Mouse (Mus musculus) brain, embryonic 14.5 days (tissue): ENCODE measurements at regions not wholly inside any gene's neighbourhood (a gene's known extent, or its start where the extent isn't known, plus 50 kb on each side); places are given as distances from the start of the nearest gene placed in this dataset.
A peak's percentile ranks its signal among the peaks of the same experiment; 100 is the strongest.

Experiments used
- DNase-seq: peaks from one replicate; pipeline ENCODE4 v3.0.0-alpha.2; 2011; ENCODE audit warnings: low read depth
- CTCF ChIP-seq: fragments of 200-500 bp; IDR thresholded peaks from 2 replicates; pipeline ENCODE4 v1.5.1; 2012; ENCODE audit warnings: inconsistent platforms, mild to moderate bottlenecking, moderate library complexity, borderline replicate concordance; ENCODE audit not compliant: insufficient read depth, insufficient read length; ENCODE audit errors: extremely low read depth
- POLR2A ChIP-seq: fragments of 200-500 bp; IDR thresholded peaks from 2 replicates; pipeline ENCODE4 v1.6.1; 2012; ENCODE audit warnings: mild to moderate bottlenecking, inconsistent platforms, borderline replicate concordance; ENCODE audit not compliant: poor library complexity, insufficient read depth, insufficient read length, severe bottlenecking; ENCODE audit errors: extremely low read depth

GRCm38 (mm10) chr14:55343914-55344313 is 122.1 kb downstream of the Dhrs2 start:
- TF ChIP-seq POLR2A (no peak), CTCF (no peak)
- no peak for DNase-seq

GRCm38 (mm10) chr14:55345091-55345490 is 123.3 kb downstream of the Dhrs2 start:
- no peak for DNase-seq
- TF ChIP-seq POLR2A (no peak), CTCF (no peak)

- TF ChIP-seq POLR2A = no peak
- no peak for TF ChIP-seq CTCF
Observed at GRCm38 (mm10) chr14:55348098-55348497, 126.3 kb downstream of the Dhrs2 start.

GRCm38 (mm10) chr14:55357258-55357657 is 121.3 kb upstream of the Dhrs4 start:
- no peak for TF ChIP-seq POLR2A
- no peak for TF ChIP-seq CTCF
- DNase-seq = no peak

More at GRCm38 (mm10) chr14:55348098-55348497, 126.3 kb downstream of the Dhrs2 start:
- peak; percentile 52 for DNase-seq

GRCm38 (mm10) chr14:55358429-55358828 is 120.1 kb upstream of the Dhrs4 start:
- DNase-seq = no peak
- TF ChIP-seq CTCF (no peak), POLR2A (no peak)

- TF ChIP-seq POLR2A = no peak
- no peak for TF ChIP-seq CTCF
- DNase-seq = peak; percentile 9
Observed at GRCm38 (mm10) chr14:55362316-55362715, 116.2 kb upstream of the Dhrs4 start.

- TF ChIP-seq POLR2A (no peak), CTCF (no peak)
- peak; percentile 26 for DNase-seq
Observed at GRCm38 (mm10) chr14:55362757-55363156, 115.8 kb upstream of the Dhrs4 start.

GRCm38 (mm10) chr14:55370384-55370783 is 108.2 kb upstream of the Dhrs4 start:
- DNase-seq = no peak
- TF ChIP-seq CTCF (no peak), POLR2A (no peak)

GRCm38 (mm10) chr14:55372960-55373359 is 105.6 kb upstream of the Dhrs4 start:
- TF ChIP-seq POLR2A (no peak), CTCF (no peak)
- DNase-seq = no peak

- no peak for TF ChIP-seq CTCF
- DNase-seq = peak; percentile 52
Observed at GRCm38 (mm10) chr14:55386773-55387172, 91.8 kb upstream of the Dhrs4 start.

GRCm38 (mm10) chr14:55387378-55387777 is 91.2 kb upstream of the Dhrs4 start:
- peak; percentile 21 for DNase-seq

GRCm38 (mm10) chr14:55392390-55392789 is 86.2 kb upstream of the Dhrs4 start:
- TF ChIP-seq CTCF (no peak), POLR2A (no peak)

More at GRCm38 (mm10) chr14:55387378-55387777, 91.2 kb upstream of the Dhrs4 start:
- TF ChIP-seq POLR2A (no peak), CTCF (no peak)

GRCm38 (mm10) chr14:55406146-55406545 is 72.4 kb upstream of the Dhrs4 start:
- TF ChIP-seq POLR2A (no peak), CTCF (no peak)
- DNase-seq = peak; percentile 22

More at GRCm38 (mm10) chr14:55392390-55392789, 86.2 kb upstream of the Dhrs4 start:
- DNase-seq = no peak
